Mouse (Mus musculus) frontal cortex, postnatal 25 days (tissue): ENCODE results near the gene Mrpl40.

Source experiments
- DNase-seq, 2 experiments: peaks; one replicate each; pipeline ENCODE4 v3.0.0; 2022; ENCODE audit warnings: low spot score in 2 of 2

The Mrpl40 gene

GRCm38 (mm10) chr16:18828630-18829029, 48.0 kb downstream of the Mrpl40 start:
- DNase-seq = no peak

- no peak for DNase-seq
Measured at GRCm38 (mm10) chr16:18822925-18823324, 53.7 kb downstream of the Mrpl40 start.

GRCm38 (mm10) chr16:18822356-18822755, 54.3 kb downstream of the Mrpl40 start:
- no peak for DNase-seq
